Mouse (Mus musculus): ENCODE results near the gene Sntb2. TPM values are rescaled to one million over a fixed set of nuclear protein-coding genes. Genes with fewer than 3 reads are reported as not detected.
"Not testable (repeated sequence)": the region's sequence is repeated elsewhere in the genome, so short reads cannot be mapped to it uniquely, and the experiment has no call there.

The Sntb2 gene
- total RNA-seq, 2 experiments from 2014 or later: 5.4 to 6.2 TPM

DNA sequence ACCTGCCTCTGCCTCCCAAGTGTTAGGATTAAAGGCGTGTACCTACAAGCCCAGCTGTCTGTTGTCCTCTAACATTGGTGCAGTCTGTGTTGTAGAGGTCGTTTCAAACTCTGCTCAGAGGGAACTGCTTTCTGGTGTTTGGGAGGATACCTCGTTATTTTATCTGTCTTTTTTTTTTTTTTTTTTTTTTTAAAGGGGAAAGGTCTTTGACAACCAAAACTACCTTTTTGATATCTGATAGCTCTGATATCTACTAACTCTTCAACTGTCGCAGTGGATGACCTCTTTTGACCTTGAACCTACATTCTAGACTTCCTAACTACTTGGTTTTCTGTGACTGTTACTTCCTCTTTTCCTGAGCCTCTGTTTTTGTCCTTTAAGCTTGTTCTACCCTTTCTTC is 29.0 kb downstream of the Sntb2 start:
- peak; percentile 68; the same call in 1 of the 2 replicates for ATAC-seq (replicated peaks; ENCODE audit: poor library complexity, severe bottlenecking)

DNA sequence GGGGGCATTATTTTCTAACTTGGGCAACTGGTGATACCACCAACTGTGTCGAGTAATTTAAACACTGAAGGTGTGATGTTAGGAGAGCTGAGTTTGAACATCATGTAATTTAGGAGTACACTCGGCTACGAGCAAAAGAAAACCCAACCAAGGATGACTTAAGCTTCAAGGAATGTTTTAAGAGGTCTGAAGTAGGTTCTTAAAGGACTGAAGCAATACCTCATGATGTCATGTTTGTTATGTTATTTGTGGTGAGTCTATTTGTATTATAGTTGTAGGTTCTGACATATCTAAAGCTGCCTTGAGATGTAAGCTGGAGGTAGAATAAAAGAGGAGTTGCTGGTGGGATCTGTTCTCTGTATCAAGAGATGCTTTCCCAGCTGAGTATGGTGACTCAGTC is 34.4 kb downstream of the Sntb2 start:
- ATAC-seq (replicated peaks; ENCODE audit: poor library complexity, severe bottlenecking): no peak

DNA sequence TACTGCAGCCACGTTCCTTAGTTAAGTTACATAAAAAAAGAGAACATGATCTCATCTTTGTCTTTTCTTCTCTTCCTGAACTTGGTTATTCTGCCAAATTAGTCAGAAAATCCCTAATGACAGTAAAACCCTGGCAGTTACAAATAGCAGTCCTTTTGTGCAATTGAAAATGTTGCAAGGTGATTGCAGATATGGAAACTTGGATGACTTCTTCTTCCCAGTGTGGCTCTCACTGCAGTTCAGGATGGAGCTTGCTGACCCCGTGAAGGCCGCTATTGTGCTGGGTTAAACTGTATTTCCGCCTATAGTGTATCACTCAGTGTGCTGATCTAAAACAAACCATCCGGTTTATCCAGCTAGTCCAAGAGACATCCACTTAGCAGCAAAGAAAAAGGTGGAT is 36.4 kb downstream of the Sntb2 start:
- peak; percentile 75 for ATAC-seq (replicated peaks; ENCODE audit: poor library complexity, severe bottlenecking)

DNA sequence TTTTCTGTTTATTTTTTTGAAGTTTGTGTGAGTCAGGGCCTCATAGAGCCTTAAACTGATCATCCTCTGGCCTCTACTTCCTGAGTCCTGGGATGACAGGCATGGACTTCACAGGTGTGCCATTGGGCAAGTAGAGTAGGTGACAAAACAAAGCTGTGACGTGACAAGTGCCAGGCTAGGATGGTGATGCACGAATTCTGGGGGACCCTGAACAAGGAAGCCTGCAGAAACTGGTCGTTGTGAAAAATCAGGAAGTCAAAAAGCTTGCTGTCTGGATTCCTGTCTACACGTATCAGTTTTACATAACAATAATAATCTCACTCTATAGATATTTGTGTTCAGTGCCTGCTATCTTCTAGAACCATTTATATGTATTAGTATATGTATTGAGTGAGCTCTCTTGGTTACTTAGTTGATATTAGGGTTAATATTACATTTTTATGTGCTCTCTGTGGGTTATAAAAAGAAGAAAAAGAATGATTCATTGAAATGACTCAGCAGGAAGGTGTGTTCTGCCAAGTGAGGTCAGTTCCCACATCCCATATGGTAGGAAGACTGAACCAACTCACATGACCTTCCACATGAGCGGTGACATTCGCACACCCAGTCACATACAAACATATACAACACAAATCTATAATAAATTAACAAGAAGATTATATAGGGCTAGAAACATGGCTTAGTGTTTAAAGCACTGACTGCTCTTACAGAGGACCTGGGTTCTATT is 37.2 kb downstream of the Sntb2 start:
- ATAC-seq (replicated peaks; ENCODE audit: poor library complexity, severe bottlenecking): peak; percentile 76

DNA sequence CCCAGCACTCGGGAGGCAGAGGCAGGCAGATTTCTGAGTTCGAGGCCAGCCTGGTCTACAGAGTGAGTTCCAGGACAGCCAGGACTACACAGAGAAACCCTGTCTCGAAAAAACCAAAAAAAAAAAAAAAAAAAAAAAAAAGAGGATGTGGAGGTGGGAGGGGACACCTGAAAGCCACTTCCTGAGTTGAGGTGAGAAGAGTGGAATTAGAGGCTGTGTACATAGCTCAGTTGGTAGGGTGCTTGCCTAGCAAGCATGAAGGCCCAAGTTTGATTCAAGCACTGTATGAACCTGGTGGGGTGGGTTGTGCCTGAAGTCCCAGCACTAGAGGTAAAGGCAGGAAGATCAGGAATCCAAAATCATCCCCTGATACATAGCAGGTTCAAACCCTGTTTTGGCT is 38.0 kb downstream of the Sntb2 start:
- ATAC-seq (replicated peaks; ENCODE audit: poor library complexity, severe bottlenecking): not testable (repeated sequence)

DNA sequence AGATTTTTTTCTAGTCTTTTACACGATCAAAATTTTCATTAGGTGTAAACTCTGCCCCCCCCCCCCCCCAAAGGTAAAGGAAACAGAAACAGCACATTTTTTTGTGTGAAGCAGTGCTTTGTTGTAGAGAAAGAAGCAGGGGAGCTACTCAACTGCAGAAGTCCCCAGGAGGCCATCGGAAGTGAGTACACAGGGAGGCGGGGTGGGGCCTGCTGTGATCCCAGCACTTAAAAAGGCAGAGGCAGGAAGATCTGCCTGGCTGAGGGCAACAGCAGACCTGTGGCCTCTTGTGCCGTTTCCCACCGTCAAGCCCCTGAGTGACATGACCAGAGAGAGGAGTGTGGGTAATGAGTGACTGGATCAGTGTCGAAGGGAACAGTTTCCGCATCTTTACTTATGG is 39.2 kb downstream of the Sntb2 start:
- no peak for ATAC-seq (replicated peaks; ENCODE audit: poor library complexity, severe bottlenecking)

DNA sequence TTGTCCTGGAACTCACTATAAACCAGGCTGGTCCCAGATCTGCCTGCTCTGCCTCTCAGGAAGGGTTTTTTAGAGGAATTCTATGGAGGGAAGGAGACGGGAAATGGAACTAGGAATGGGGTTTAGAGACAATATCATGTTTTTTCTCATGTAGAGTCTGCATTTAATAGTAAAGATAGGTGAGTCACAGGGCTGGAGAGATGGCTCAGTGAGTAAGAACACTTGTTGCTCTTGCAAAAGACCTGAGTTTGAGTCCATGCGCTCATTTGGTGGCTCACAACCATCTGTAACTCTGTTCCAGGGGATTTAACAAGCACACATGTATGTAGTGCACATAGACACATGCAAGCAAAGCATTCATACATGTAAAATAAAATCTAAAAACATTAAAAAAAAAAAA is 40.2 kb downstream of the Sntb2 start:
- ATAC-seq (replicated peaks; ENCODE audit: poor library complexity, severe bottlenecking): no peak

DNA sequence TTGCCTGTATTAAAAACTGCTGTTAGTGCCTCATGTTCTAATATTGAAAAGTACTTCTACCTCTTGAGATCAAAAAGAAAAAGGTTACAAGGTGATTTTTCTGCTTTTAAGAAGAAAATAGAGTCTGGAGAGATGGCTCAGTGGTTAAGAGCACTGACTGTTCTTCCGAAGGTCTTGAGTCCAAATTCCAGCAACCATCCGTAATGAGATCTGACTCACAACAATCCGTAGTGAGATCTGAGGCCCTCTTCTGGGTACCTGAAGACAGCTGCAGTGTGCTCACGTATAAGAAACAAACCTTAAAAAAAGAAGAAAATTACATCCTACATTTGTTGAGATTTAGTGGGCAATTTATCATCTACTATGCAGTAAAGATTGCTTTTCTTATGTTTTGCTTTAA is 40.9 kb downstream of the Sntb2 start:
- no peak for ATAC-seq (replicated peaks; ENCODE audit: poor library complexity, severe bottlenecking)

DNA sequence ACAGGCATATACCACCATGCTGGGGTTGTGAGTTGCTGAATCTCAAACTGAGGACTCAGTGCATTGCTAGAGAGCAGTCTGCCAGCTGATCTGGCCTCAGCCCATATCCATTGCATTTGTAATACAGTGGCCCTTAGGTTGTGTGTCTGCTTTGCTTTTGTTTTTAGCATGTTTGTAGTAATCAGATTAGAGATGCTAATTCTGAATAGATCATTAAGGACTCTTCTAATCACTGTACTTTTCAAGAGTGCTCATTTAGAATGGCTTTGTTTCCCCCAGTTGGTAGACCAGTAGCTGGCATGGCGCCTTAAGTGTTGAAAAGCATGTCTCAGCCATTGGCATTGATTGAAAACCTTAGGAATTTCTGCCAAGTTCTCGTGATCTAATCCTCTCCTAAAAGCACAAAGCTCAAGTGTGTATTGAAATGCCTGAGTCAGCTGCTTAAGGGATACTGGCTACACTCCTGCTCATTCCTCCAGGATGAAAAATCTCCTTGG is 43.3 kb downstream of the Sntb2 start:
- ATAC-seq (replicated peaks; ENCODE audit: poor library complexity, severe bottlenecking): no peak

DNA sequence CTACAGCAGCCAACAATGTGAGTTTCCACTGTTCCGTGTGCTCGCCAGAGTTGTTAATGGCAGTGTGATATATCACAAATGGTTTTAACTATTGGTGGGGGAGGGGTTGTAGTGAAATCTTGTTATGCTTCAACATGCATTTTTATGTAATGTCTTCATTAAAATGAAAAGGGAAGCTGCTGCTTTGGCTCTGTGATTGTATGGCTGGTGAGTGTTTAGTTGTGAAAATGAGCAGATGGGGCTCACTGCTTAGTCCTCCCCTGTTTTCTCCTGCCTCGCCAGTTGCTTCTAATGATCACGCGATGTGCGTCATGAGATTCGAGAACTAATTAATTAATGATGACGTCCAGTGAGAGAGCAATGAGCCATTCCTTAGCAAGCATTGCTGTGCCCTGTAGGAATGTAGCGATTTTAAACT is 49.9 kb downstream of the Sntb2 start:
- no peak for ATAC-seq (replicated peaks; ENCODE audit: poor library complexity, severe bottlenecking)

DNA sequence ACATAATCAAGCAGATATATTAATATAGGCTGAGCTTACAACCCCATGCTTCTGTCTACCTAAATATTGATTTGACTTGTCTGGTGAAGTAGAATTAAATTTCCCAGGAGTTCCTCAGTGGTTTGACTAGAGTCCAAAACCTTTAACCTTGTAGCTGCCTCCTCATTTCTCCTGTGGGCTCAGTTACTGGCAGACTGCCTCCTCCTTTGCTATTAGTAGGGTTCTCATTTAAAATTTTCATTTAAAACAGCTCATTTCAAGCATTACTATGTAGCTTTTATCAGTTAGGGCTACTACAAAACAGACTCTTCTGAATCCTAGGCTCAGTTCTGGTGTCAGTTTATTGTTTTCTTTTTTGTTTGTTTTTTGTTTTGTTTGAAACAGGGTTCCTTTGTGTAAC is 50.4 kb downstream of the Sntb2 start:
- ATAC-seq (replicated peaks; ENCODE audit: poor library complexity, severe bottlenecking): no peak

DNA sequence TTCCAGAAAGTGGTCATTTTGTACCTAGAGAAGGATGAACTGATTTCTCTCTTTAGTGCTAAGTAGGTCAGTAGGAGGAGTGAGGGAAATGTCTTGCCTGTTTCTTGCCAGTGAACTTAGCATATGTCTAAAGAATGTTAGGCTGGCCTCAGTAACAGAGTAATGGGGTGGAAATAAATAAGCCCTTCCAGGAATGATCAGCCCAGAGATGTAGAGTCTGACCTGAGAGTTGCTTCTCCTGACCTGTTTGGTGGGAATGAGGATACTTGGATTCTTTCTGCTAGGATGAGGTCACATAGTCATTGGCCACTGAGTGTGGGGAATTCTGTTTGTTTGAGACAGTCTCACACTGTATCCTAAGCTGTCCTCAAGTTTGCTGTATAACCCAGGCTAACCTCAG is 52.0 kb downstream of the Sntb2 start:
- no peak for ATAC-seq (replicated peaks; ENCODE audit: poor library complexity, severe bottlenecking)

DNA sequence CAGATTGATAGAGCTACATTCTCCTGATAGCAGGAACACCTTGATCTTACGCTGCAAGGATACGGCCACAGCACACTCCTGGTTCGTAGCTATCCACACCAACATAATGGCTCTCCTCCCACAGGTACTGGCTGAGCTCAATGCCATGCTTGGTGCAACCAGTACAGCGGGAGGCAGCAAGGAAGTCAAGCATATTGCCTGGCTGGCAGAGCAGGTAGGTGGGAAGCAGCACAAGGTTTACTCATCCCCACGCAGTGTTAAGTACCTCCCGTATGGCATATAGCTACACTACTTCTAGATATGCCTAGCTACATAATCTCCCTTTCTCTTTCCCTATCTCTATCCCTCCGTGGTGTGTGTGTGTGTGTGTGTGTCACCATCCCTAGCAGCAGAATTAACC is 55.8 kb downstream of the Sntb2 start:
- ATAC-seq (replicated peaks; ENCODE audit: poor library complexity, severe bottlenecking): no peak

DNA sequence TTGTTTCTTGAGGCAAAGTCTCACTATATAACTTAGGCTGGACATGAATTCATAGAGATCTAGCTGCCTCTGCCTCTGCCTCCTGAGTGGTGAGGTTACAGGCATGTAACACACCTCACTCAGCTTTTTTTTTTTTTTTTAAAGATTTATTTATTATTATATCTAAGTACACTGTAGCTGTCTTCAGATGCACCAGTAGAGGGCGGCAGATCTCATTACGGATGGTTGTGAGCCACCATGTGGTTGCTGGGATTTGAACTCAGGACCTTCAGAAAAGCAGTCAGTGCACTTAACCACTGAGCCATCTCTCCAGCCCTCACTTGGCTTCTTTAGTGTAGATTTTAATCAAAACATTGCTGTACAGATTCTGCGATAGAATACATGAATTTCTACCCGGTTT is 60.8 kb downstream of the Sntb2 start:
- not testable (repeated sequence) for ATAC-seq (replicated peaks; ENCODE audit: poor library complexity, severe bottlenecking)

DNA sequence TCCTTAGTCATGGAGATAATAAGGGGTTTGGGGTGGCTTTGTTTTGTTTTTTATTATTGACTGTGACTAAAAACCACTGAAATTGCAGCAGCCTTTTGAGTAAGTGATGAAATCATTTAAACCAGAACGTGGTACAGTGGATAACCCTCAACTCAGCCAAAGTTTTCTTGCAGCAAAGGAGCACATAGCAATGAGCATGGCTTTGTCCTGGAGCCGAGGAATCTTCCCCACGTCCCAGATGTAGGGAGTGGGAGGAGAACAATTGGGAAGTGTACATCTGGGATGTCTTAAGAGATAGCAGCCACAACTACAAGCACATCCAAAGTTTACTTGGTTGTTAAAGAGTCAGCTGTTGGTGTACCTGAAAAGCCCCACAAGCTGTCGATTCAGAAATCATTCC is 61.9 kb downstream of the Sntb2 start:
- ATAC-seq (replicated peaks; ENCODE audit: poor library complexity, severe bottlenecking): no peak

DNA sequence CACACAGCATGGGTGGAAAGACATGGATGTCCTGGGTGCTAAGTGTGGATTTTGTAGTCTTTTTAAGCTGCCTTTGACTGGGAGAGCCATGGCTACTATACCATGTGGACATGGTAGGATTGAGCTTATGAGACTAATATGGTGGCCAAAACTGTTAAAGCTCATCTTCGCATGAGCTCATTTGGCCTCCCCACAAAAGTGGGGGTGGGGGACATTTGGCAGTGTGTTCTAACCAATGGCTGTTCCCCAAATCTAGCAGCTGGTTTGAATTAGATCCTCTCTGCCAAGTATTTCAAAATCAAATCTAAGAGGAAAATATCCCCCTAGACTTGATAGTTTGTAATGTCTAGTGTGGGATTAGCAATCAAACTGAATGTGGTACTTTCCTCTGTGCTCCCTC is 63.5 kb downstream of the Sntb2 start:
- ATAC-seq (replicated peaks; ENCODE audit: poor library complexity, severe bottlenecking): no peak

DNA sequence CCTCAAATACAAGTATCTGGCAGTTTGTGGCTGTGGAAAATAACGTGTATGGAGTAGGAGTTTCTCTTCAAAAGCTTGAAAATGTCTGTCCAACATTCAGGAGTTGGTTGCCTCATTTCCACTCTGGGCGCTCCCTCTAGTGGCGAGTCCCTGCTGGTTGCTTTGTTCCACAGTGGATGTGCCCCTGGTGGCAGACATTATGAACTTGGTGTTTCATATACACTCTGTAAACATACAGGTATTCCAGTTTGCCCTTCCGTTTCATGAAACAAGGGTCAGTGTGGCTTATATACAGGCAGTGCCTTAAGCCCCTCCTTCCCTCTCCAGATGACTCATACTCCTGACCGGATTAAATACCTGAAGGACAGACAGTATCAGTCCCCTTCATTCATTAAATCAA is 67.0 kb downstream of the Sntb2 start:
- ATAC-seq (replicated peaks; ENCODE audit: poor library complexity, severe bottlenecking): peak; percentile 100

DNA sequence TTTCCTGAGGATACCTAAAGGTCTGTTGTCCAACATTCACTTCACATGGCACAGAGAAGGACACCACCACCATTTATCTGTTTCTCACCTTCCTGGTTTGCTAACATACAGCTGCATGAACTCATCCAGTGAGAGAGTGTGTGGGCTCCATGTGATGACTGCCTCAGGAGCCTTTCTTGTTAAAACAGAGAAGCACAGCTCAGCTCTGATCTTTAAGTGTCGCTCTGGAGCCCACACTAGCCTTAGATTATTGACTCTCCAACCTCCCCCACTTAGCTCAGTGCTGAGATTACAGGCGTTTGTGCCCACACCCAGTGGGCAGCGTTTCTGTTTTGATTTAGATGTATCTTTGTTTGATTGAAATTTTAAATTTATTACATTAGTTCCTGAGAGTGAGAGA is 72.2 kb downstream of the Sntb2 start:
- ATAC-seq (replicated peaks; ENCODE audit: poor library complexity, severe bottlenecking): no peak

DNA sequence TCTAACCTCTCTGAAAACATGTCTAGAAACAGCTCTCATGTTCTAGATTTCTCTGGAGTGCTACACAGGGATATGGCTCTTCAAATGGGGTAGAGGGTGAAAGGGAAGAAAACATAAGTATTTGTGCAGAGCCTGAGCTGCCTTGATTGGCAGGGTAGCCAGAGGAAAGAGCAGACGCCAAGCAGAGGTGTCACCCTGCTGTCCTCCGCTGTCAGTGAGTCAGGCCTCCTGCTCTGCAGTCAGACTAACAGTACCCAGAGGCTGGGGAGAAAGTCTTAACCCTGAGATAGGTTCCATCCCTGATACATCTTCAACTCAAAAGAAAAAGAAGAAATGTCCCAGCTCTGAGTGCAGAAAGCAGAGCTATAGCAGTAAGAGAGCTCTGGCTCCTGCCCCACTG is 77.1 kb downstream of the Sntb2 start:
- no peak for ATAC-seq (replicated peaks; ENCODE audit: poor library complexity, severe bottlenecking)

DNA sequence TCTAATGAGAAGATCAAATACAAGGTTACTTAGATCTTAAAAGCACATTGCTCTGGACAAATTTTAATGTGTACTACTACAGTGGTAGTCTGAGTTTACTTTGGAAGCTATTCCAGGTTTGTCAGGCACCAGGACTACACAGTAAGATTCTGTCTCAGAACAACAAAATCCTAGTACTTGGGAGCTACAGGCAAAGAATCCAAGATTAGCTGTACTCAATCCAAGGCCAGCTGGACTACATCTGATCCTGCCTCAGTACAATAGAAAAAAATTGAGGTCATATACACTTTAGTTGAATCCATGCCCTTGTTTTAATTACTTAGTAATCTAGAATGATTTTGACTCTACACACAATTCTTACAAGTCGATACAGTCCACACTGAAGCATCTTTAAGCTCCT is 79.4 kb downstream of the Sntb2 start:
- no peak for ATAC-seq (replicated peaks; ENCODE audit: poor library complexity, severe bottlenecking)

DNA sequence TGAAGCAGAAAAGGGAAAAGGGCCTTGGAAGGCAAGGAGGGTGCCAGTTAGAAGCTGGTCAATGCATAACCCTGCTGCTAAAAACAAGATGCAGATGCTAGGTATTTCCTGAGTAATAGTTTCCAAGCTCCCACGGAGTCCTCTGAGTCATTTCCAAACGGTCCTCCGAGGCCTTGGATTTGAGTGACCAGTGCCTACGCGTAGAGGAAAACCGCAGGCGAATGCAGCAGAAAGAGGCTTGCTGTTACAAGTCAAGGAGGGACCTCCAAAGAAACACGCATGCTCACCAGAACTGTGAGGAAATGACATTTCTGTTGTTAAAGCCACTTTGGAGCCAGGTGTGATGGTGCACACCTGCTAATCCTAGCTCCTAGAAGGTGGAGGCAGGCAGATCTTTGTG is 87.9 kb downstream of the Sntb2 start:
- ATAC-seq (replicated peaks; ENCODE audit: poor library complexity, severe bottlenecking): no peak

DNA sequence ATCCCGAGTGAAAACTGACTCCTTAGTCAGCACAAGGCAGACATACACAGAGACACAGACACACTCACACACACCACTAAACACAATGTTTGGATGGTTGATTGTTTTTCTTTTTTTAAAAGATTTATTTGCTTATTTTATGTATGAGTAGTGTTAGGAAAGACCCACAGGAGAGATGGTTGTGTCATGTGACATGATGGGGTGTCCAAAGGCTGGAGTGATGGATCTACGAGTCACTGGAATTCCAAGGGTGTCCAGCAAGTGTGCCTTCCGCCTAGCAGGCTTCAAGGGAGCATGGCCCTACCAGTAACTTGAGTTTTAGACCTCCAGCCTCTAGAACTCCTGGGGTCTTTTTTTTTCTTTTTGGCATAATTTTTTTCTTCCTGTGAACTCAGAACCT is 93.8 kb downstream of the Sntb2 start:
- no peak for ATAC-seq (replicated peaks; ENCODE audit: poor library complexity, severe bottlenecking)

DNA sequence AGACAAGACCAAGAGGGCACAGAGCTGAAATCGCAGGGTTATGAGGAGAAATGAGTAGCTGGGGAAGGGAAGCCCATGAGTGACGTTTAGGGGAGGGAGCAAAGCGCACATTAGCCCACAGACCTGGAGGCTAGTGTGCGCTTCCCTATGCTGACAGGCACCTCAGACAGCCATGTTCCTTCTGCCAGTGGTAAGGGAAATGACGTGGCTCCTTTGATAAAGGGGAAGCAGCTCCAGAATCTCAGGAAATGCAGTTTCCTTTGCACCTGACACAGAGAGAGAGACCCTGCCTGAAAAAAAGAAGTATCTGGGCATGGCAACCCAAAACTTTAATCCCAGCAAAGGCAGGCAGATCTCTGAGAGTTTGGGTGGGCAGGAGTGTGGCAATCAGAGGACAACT is 94.5 kb downstream of the Sntb2 start:
- ATAC-seq (replicated peaks; ENCODE audit: poor library complexity, severe bottlenecking): peak; percentile 78
